Mouse (Mus musculus): Measurements from ENCODE around the gene Vwa2. TPM values are rescaled to one million over a fixed set of nuclear protein-coding genes. Genes with fewer than 3 reads are reported as not detected.

Vwa2 gene
- total RNA-seq, 2 experiments from 2014 or later = not detected

- no peak for ATAC-seq (replicated peaks; ENCODE audit: low FRiP score, poor library complexity, severe bottlenecking)
Observed at GRCm38 (mm10) chr19:56945621-56946020, 71.6 kb downstream of the Vwa2 start.

GRCm38 (mm10) chr19:56946277-56946676 lies 72.2 kb downstream of the Vwa2 start:
- no peak for ATAC-seq (replicated peaks; ENCODE audit: low FRiP score, poor library complexity, severe bottlenecking)

DNA sequence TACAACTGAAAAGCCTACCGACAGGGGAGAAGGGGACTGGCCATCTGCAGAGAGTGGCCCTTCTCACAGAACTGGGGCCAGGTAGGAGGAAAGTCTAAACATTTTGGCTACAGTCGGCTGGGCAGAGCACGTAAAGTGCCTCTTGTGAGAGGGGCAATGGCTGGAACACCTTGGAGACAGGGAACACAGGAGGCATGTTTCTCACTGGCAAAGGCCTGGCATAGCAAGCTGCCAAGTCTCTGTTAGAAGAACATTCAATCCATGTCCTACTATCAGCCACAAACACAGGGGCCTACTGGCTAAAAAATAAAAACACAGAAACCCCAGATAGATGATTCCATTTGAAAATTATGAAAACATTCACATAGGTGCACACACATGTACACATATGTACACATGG lies 72.7 kb downstream of the Vwa2 start:
- ATAC-seq (replicated peaks; ENCODE audit: low FRiP score, poor library complexity, severe bottlenecking) = no peak

GRCm38 (mm10) chr19:56947971-56948610 lies 74.0 kb downstream of the Vwa2 start:
- no peak for ATAC-seq (replicated peaks; ENCODE audit: low FRiP score, poor library complexity, severe bottlenecking)

GRCm38 (mm10) chr19:56949868-56950267 lies 75.8 kb downstream of the Vwa2 start:
- ATAC-seq (replicated peaks; ENCODE audit: low FRiP score, poor library complexity, severe bottlenecking) = no peak

DNA sequence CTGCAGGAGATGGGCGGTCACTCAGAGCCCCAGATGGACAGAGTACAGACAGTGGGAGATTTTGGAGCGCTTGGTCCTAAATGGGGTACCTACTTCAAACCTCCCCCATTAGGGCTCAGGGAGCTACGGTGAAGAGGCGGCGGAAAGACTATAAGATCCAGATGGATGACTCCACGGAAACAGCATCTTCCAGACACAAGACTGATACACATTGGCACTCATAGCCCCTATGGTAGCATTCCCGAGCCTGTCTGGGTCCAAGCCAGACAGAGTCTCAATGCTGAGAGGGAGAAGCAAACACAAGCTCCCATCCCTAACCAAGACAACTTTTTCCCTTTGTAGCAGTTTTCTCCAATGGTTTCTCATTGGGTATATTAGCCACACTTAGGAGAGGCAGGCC lies 76.8 kb downstream of the Vwa2 start:
- no peak for ATAC-seq (replicated peaks; ENCODE audit: low FRiP score, poor library complexity, severe bottlenecking)

DNA sequence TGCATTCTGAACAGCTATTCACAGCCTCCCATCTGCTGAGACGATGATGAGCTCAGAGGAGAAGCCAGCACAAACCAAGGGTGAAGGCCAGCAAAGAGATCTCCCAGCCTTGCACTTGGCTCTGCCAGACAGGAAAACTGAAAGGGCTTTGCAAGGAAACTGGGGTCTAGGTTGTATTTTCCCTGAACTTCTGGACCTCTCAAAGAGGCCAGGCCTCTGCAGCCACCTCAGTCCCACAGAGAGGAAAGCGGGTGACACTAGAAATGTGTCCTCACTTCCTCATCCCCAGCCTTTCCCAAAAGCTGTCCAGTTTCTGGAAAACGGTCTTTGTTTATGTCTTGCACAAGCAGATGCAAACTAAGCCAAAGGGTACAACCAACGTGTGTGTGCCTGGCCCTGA lies 79.8 kb downstream of the Vwa2 start:
- no peak for ATAC-seq (replicated peaks; ENCODE audit: low FRiP score, poor library complexity, severe bottlenecking)

DNA sequence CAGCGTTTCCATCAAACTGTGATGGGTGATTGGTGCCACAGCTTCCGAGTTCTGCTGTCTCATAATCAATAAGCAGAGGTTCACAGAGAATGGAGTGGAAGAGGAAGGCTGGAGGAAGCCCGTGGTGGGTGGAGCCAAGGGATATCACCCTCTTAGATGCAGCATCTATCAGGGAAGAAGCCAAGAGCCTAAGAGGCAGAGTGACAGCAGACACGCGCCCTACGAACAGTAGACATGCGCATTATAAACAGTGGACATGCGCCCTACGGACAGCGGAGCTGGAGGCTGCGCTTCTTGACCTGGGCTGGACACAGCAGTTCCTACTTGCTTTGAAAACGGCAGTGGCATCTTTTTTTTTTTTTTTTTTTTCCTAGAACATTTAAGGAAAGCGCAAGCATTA lies 80.8 kb downstream of the Vwa2 start:
- no peak for ATAC-seq (replicated peaks; ENCODE audit: low FRiP score, poor library complexity, severe bottlenecking)

- no peak for ATAC-seq (replicated peaks; ENCODE audit: low FRiP score, poor library complexity, severe bottlenecking)
Observed at GRCm38 (mm10) chr19:56955568-56956513, 81.8 kb downstream of the Vwa2 start.

DNA sequence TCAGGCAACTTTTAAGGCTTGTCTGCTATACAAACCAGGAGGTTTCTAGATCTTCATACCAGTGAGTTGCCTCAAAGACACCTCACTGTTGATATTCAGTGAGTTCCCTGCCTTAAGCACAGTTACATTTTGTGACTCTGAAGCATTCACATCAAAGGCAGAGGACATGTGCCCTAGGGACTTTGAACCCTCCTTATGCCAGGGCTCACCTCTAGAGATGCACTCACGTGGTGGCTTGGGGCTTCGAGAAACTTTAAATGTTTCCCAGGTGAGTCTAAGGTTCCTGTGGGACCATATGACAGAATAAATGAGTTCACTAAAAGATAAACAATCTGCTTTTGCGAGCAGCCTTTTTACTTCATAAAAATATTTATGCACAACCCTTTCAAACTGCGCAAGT lies 84.0 kb downstream of the Vwa2 start:
- no peak for ATAC-seq (replicated peaks; ENCODE audit: low FRiP score, poor library complexity, severe bottlenecking)

GRCm38 (mm10) chr19:56958582-56959021 lies 84.6 kb downstream of the Vwa2 start:
- no peak for ATAC-seq (replicated peaks; ENCODE audit: low FRiP score, poor library complexity, severe bottlenecking)

DNA sequence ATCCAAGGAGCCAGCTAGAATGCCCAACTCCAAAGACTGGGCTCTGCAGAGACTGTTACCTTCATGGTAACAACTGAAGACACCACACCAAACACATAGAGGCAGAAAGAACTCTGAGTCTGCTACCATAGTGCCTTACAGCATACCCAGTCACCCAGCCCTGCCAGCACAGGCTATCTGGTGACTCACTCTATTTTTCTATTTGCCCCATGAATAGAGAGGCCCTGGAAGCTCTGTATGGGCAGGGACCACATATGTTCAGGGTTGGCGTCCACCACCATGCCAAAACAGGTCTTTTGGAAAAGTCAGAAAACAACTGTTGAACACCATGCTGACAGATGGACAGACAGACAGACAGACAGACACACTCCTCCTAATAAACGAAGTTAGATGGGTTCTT lies 85.0 kb downstream of the Vwa2 start:
- no peak for ATAC-seq (replicated peaks; ENCODE audit: low FRiP score, poor library complexity, severe bottlenecking)

- ATAC-seq (replicated peaks; ENCODE audit: low FRiP score, poor library complexity, severe bottlenecking) = no peak
Observed at GRCm38 (mm10) chr19:56959601-56960000, 85.6 kb downstream of the Vwa2 start.

Other genes with a start within 250 kb of the Vwa2 start
- not detected in 2 replicates for gene Adrb1, start 152.1 kb upstream of the Vwa2 start, total RNA-seq (2015; ENCODE audit: low replicate concordance)
- not detected in 2 replicates for gene Adrb1, start 152.1 kb upstream of the Vwa2 start, total RNA-seq (2017; ENCODE audit: low replicate concordance)
- 20.5 and 24.2 TPM in 2 replicates for gene Ccdc186, start 52.1 kb upstream of the Vwa2 start, total RNA-seq (2015; ENCODE audit: low replicate concordance)
- 56.7 and 70.5 TPM in 2 replicates for gene Ccdc186, start 52.1 kb upstream of the Vwa2 start, total RNA-seq (2017; ENCODE audit: low replicate concordance)
- gene Tdrd1, start 48.0 kb upstream of the Vwa2 start, total RNA-seq (2015; ENCODE audit: low replicate concordance) = not detected in 2 replicates
- gene Tdrd1, start 48.0 kb upstream of the Vwa2 start, total RNA-seq (2017; ENCODE audit: low replicate concordance) = not detected in 2 replicates
- gene Afap1l2, start 134.0 kb downstream of the Vwa2 start, total RNA-seq (2015; ENCODE audit: low replicate concordance) = 5.2 TPM in 1 of 2 replicates, not detected in the other
- 0.34 TPM in 1 of 2 replicates, not detected in the other for gene Afap1l2, start 134.0 kb downstream of the Vwa2 start, total RNA-seq (2017; ENCODE audit: low replicate concordance)

Data from erythroblast, adult 5-6 weeks (primary cell).